Mouse (Mus musculus): ENCODE measurements around the gene Rbms3. TPM values are rescaled to one million over a fixed set of nuclear protein-coding genes. Genes with fewer than 3 reads are reported as not detected.
A peak's percentile ranks its signal among the peaks of the same experiment; 100 is the strongest.

Gene Rbms3
- polyA plus RNA-seq, 1 experiment from 2014 or later, result 13.1 TPM

GRCm38 (mm10) chr9:117638623-117639185 is 9.0 kb upstream of the Rbms3 start:
- Histone ChIP-seq H3K27ac (ENCODE audit: low read depth, low read length) (no peak overlapping the region), H3K27me3 (replicated peaks; ENCODE audit: control insufficient read depth, insufficient read depth, low read length) (no peaks in the 10 kb centered on the region), H3K4me1 (replicated peaks; ENCODE audit: control insufficient read depth, insufficient read depth, low read length) (no peaks in the 10 kb centered on the region), H3K9me3 (ENCODE audit: control insufficient read depth) (no peaks in the 10 kb centered on the region), H3K4me3 (ENCODE audit: low read depth, low read length) (no peak overlapping the region), H3K4me2 (replicated peaks; ENCODE audit: low read depth) (no peak overlapping the region), H3K36me3 (ENCODE audit: control insufficient read depth, insufficient read depth) (no peaks in the 10 kb centered on the region), H3K9ac (ENCODE audit: low read depth, low read length) (no peak overlapping the region)
- WGBS, result 76% methylated on average over 5 of the region's 5 CpGs
- no peak for TF ChIP-seq CTCF (IDR thresholded peaks at IDR 0.05; ENCODE audit: low read depth)
- ATAC-seq, result no peak

GRCm38 (mm10) chr9:117636492-117636891 is 6.8 kb upstream of the Rbms3 start:
- Histone ChIP-seq H3K4me3 (ENCODE audit: low read depth, low read length) (no peak overlapping the region), H3K4me1 (replicated peaks; ENCODE audit: control insufficient read depth, insufficient read depth, low read length) (no peaks in the 10 kb centered on the region), H3K36me3 (ENCODE audit: control insufficient read depth, insufficient read depth) (no peaks in the 10 kb centered on the region), H3K9ac (ENCODE audit: low read depth, low read length) (no peak overlapping the region), H3K27ac (ENCODE audit: low read depth, low read length) (no peak overlapping the region), H3K4me2 (replicated peaks; ENCODE audit: low read depth) (no peak overlapping the region), H3K27me3 (replicated peaks; ENCODE audit: control insufficient read depth, insufficient read depth, low read length) (no peaks in the 10 kb centered on the region), H3K9me3 (ENCODE audit: control insufficient read depth) (no peaks in the 10 kb centered on the region)
- 75% methylated on average over 8 of the region's 8 CpGs for WGBS
- peak; percentile 15; the same call in 1 of the 2 replicates for TF ChIP-seq CTCF (IDR thresholded peaks at IDR 0.05; ENCODE audit: low read depth)
- no peak for ATAC-seq

DNA sequence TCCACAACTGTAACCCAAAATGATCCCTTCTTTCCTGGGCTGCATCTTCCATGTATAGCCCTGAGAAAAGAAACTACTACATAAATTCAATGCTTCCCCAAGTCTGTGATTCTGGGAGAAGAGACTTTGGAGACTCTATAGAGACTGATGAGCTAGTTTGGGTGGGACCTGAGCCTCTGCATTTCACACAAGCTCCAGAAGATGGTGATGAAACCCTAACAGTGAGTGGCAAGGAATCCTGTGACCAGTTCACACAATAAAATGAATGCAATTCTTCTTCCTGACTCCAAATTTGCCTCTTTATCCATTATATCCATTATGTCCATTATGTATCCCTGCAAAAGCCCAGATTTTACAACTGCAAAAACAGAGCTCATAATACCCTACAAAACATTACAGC is 2.5 kb downstream of the Rbms3 start:
- no peak for ATAC-seq
- Histone ChIP-seq H3K27me3 (replicated peaks; ENCODE audit: control insufficient read depth, insufficient read depth, low read length) (no peaks in the 10 kb centered on the region), H3K4me3 (ENCODE audit: low read depth, low read length) (no peak overlapping the region), H3K9me3 (ENCODE audit: control insufficient read depth) (no peaks in the 10 kb centered on the region), H3K36me3 (ENCODE audit: control insufficient read depth, insufficient read depth) (no peaks in the 10 kb centered on the region), H3K4me1 (replicated peaks; ENCODE audit: control insufficient read depth, insufficient read depth, low read length) (no peaks in the 10 kb centered on the region), H3K27ac (ENCODE audit: low read depth, low read length) (no peak overlapping the region), H3K9ac (ENCODE audit: low read depth, low read length) (no peak overlapping the region), H3K4me2 (replicated peaks; ENCODE audit: low read depth) (no peak overlapping the region)
- TF ChIP-seq CTCF (IDR thresholded peaks at IDR 0.05; ENCODE audit: low read depth), result no peak

DNA sequence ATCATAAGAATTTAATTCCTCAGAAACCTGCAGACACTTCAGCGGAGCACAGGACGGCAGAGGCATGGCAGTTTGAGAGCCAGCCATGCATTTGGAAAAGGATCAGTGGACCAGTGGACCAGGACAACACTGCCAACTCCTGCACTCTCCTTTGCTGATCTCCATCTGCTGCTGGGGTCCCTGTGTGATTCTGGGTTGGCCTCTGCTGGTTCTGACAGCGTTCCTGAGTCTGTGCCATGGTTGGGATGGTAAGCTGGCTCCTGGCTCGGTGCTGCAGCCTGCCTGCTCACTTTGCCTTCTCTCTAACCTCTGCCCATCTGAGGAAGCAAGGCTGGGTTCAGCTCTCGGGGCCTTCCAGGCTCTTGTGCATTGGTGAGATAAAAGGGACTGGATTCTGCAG is 28.9 kb downstream of the Rbms3 start:
- no peaks in the 10 kb centered on the region for H3K36me3 ChIP-seq (ENCODE audit: control insufficient read depth, insufficient read depth)
- no peak for TF ChIP-seq CTCF (IDR thresholded peaks at IDR 0.05; ENCODE audit: low read depth)
- no peaks in the 10 kb centered on the region for H3K9me3 ChIP-seq (ENCODE audit: control insufficient read depth)
- H3K4me3 ChIP-seq (ENCODE audit: low read depth, low read length), result no peak overlapping the region
- H3K9ac ChIP-seq (ENCODE audit: low read depth, low read length), result no peak overlapping the region
- no peaks in the 10 kb centered on the region for H3K27me3 ChIP-seq (replicated peaks; ENCODE audit: control insufficient read depth, insufficient read depth, low read length)
- WGBS, result 77% methylated on average over 5 of the region's 5 CpGs
- no peak overlapping the region for H3K27ac ChIP-seq (ENCODE audit: low read depth, low read length)
- H3K4me2 ChIP-seq (replicated peaks; ENCODE audit: low read depth), result no peak overlapping the region
- no peaks in the 10 kb centered on the region for H3K4me1 ChIP-seq (replicated peaks; ENCODE audit: control insufficient read depth, insufficient read depth, low read length)
- no peak for ATAC-seq

- H3K4me1 ChIP-seq (replicated peaks; ENCODE audit: control insufficient read depth, insufficient read depth, low read length), result no peaks in the 10 kb centered on the region
- no peak for TF ChIP-seq CTCF (IDR thresholded peaks at IDR 0.05; ENCODE audit: low read depth)
- H3K27me3 ChIP-seq (replicated peaks; ENCODE audit: control insufficient read depth, insufficient read depth, low read length), result no peaks in the 10 kb centered on the region
- no peak overlapping the region for H3K4me2 ChIP-seq (replicated peaks; ENCODE audit: low read depth)
- no peak overlapping the region for H3K4me3 ChIP-seq (ENCODE audit: low read depth, low read length)
- 87% methylated on average over 9 of the region's 9 CpGs for WGBS
- ATAC-seq, result no peak
- no peak overlapping the region for H3K27ac ChIP-seq (ENCODE audit: low read depth, low read length)
- no peaks in the 10 kb centered on the region for H3K9me3 ChIP-seq (ENCODE audit: control insufficient read depth)
- no peaks in the 10 kb centered on the region for H3K36me3 ChIP-seq (ENCODE audit: control insufficient read depth, insufficient read depth)
- H3K9ac ChIP-seq (ENCODE audit: low read depth, low read length), result no peak overlapping the region
Measured at GRCm38 (mm10) chr9:117599341-117599740, 30.4 kb downstream of the Rbms3 start.

DNA sequence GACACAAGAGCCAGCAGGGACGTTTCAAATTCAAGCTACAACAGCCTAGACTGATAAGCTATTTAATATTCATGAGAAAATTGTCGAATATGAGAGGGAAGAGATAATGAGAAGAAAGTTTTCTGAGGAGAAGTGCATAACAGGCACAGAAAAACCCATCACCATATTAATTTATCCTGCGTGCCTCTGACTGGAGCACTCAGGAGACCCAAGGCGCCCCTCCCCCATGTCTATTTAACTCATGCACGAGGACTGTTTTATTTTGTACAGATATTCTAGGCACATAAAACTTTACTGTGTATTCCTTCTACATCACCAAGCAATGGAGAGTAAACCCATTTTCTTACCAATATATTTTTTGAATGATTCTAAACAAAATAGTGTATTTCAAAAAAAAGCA is 33.6 kb downstream of the Rbms3 start:
- Histone ChIP-seq H3K4me3 (ENCODE audit: low read depth, low read length) (no peak overlapping the region), H3K4me1 (replicated peaks; ENCODE audit: control insufficient read depth, insufficient read depth, low read length) (no peaks in the 10 kb centered on the region), H3K4me2 (replicated peaks; ENCODE audit: low read depth) (no peak overlapping the region), H3K36me3 (ENCODE audit: control insufficient read depth, insufficient read depth) (no peaks in the 10 kb centered on the region), H3K9ac (ENCODE audit: low read depth, low read length) (no peak overlapping the region), H3K9me3 (ENCODE audit: control insufficient read depth) (no peaks in the 10 kb centered on the region), H3K27me3 (replicated peaks; ENCODE audit: control insufficient read depth, insufficient read depth, low read length) (no peaks in the 10 kb centered on the region), H3K27ac (ENCODE audit: low read depth, low read length) (no peak overlapping the region)
- WGBS, result 56% methylated on average over 5 of the region's 5 CpGs
- TF ChIP-seq CTCF (IDR thresholded peaks at IDR 0.05; ENCODE audit: low read depth), result no peak
- no peak for ATAC-seq

DNA sequence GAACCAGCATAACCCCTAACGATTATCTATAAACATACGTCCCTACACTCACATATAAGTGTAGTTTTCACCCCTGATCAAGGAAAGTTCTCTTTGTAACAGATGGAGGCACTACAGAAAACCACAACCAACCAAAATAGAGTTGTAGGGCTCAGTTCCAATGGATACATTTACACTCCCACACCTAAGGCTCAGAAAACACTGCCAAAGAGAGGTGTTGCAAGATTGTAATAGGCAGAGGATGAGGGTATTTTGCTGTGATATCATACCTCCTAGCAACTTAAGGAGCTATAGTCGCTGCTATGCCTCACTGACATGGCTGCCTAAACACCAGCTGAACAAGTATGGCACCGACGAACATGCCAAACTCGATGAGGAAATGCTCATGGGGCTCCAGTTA is 44.4 kb downstream of the Rbms3 start:
- no peak for ATAC-seq
- Histone ChIP-seq H3K9ac (ENCODE audit: low read depth, low read length) (no peak overlapping the region), H3K36me3 (ENCODE audit: control insufficient read depth, insufficient read depth) (no peaks in the 10 kb centered on the region), H3K27me3 (replicated peaks; ENCODE audit: control insufficient read depth, insufficient read depth, low read length) (no peaks in the 10 kb centered on the region), H3K27ac (ENCODE audit: low read depth, low read length) (no peak overlapping the region), H3K4me3 (ENCODE audit: low read depth, low read length) (no peak overlapping the region), H3K4me2 (replicated peaks; ENCODE audit: low read depth) (no peak overlapping the region), H3K9me3 (ENCODE audit: control insufficient read depth) (no peaks in the 10 kb centered on the region), H3K4me1 (replicated peaks; ENCODE audit: control insufficient read depth, insufficient read depth, low read length) (no peaks in the 10 kb centered on the region)
- no peak for TF ChIP-seq CTCF (IDR thresholded peaks at IDR 0.05; ENCODE audit: low read depth)
- 86% methylated on average over 6 of the region's 6 CpGs for WGBS
